Mouse (Mus musculus): ENCODE measurements around the gene Zhx3. TPM values are rescaled to one million over a fixed set of nuclear protein-coding genes. Genes with fewer than 3 reads are reported as not detected.

Gene Zhx3
- polyA plus RNA-seq, 1 experiment from 2014 or later = 5.9 TPM

DNA sequence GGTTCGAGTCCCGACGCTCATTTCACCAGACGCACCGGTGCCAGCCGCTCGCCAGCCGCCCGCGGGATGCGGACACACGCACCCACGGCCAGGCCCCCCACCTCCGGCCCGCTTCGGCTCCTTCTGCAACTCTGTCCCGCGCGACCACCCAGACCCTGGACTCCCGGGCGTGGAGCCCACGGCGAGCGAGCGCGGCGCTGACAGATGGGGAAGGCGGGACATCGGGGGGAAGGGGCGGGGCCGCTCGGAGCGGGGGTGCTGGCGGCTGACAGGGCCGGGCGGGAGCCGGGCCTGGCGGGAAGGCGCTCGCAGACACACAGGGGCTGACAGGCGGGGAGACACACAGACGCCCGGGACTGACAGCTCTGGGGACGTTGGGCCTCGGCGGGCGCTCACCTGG, 403 bp downstream of the Zhx3 start:
- WGBS = under 1% methylated on average over 40 of the region's 47 CpGs
- no peaks in the 10 kb centered on the region for H3K36me3 ChIP-seq (ENCODE audit: control insufficient read depth, insufficient read depth, low read length)

DNA sequence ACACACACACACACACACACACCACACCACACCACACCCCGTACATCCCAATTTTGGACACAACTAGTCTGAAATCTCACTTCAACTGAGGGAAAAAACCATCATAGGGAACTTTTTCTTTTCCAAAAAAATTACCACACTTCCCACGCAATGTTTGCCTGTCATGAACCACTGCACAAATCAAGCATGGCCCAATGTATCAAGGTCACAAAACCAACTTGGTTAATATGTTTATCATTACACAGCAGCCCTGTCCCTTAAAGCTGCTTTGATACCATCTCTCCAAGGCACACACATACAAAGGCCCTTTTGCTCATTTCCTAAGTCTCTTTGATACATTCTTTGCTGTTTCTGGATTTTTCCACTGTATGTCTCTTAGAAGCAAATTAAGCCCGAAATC, 1.5 kb downstream of the Zhx3 start:
- Histone ChIP-seq H3K36me3 (ENCODE audit: control insufficient read depth, insufficient read depth, low read length) (no peaks in the 10 kb centered on the region), H3K27ac (ENCODE audit: low read length) (no peak overlapping the region), H3K9me3 (ENCODE audit: control insufficient read depth, low read length) (no peaks in the 10 kb centered on the region), H3K4me3 (ENCODE audit: low read length) (no peak overlapping the region), H3K9ac (ENCODE audit: low read depth, low read length) (no peak overlapping the region), H3K4me2 (ENCODE audit: low read depth, low read length) (no peak overlapping the region), H3K4me1 (ENCODE audit: control insufficient read depth, insufficient read depth, low read length) (no peaks in the 10 kb centered on the region; the same call in 1 of the 2 replicates), H3K27me3 (replicated peaks; ENCODE audit: control insufficient read depth, insufficient read depth, low read length) (no peaks in the 10 kb centered on the region)
- 79% methylated on average over 3 of the region's 3 CpGs for WGBS
- ATAC-seq = no peak

More for the DNA sequence above, 403 bp downstream of the Zhx3 start:
- H3K4me3 ChIP-seq (ENCODE audit: low read length) = peak overlapping the region; percentile 92
- peak overlapping the region; percentile 98 for H3K27ac ChIP-seq (ENCODE audit: low read length)
- peak overlapping the region; percentile 97 for H3K9ac ChIP-seq (ENCODE audit: low read depth, low read length)
- no peaks in the 10 kb centered on the region for H3K27me3 ChIP-seq (replicated peaks; ENCODE audit: control insufficient read depth, insufficient read depth, low read length)
- no peaks in the 10 kb centered on the region for H3K9me3 ChIP-seq (ENCODE audit: control insufficient read depth, low read length)
- ATAC-seq = peak; percentile 93
- no peaks in the 10 kb centered on the region for H3K4me1 ChIP-seq (ENCODE audit: control insufficient read depth, insufficient read depth, low read length)
- peak overlapping the region; percentile 83 for H3K4me2 ChIP-seq (ENCODE audit: low read depth, low read length)

DNA sequence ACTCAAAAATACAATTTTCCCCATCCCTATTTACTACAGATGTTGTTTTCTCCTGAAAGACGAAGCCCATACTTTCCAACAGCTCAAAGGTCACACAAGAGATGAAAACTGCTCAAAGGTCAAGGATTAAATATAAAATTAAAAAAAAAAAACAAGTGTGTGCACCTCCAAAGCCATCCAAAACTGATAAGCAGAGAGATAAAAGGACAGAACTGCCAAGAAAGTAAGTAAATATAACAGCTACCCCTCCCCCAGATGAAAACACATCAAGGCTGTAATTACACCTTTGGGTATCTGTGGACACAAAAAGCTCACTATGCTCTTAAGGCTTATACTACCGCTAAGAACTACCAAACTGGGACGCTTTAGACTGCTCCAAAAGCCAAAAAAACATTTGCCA, 3.4 kb downstream of the Zhx3 start:
- WGBS = 68% methylated on average over 3 of the region's 3 CpGs
- no peak overlapping the region for H3K4me2 ChIP-seq (ENCODE audit: low read depth, low read length)
- H3K36me3 ChIP-seq (ENCODE audit: control insufficient read depth, insufficient read depth, low read length) = no peaks in the 10 kb centered on the region
- no peaks in the 10 kb centered on the region for H3K9me3 ChIP-seq (ENCODE audit: control insufficient read depth, low read length)
- no peaks in the 10 kb centered on the region; the same call in 1 of the 2 replicates for H3K4me1 ChIP-seq (ENCODE audit: control insufficient read depth, insufficient read depth, low read length)
- no peak overlapping the region for H3K9ac ChIP-seq (ENCODE audit: low read depth, low read length)
- no peaks in the 10 kb centered on the region for H3K27me3 ChIP-seq (replicated peaks; ENCODE audit: control insufficient read depth, insufficient read depth, low read length)
- H3K27ac ChIP-seq (ENCODE audit: low read length) = no peak overlapping the region
- no peak overlapping the region for H3K4me3 ChIP-seq (ENCODE audit: low read length)
- no peak for ATAC-seq

DNA sequence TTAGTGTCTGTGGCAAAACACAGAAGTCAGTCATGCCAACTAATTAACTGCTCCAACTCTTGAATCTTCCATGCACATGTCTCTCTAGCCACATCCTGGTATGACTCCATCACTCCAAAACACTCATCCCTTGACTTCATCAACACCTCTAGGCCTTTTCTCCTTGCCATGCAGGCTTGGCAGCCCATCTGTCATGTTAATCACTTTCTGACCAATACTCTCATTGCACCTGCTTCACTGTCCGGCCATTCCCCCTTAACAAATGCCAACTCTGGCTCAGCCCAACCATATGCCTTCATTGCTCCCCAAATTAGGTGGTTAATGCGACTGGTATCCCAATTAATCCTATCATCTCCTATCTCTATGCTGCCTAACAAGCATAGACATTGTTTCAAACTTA, 7.5 kb downstream of the Zhx3 start:
- Histone ChIP-seq H3K9me3 (ENCODE audit: control insufficient read depth, low read length) (no peaks in the 10 kb centered on the region), H3K36me3 (ENCODE audit: control insufficient read depth, insufficient read depth, low read length) (no peaks in the 10 kb centered on the region), H3K9ac (ENCODE audit: low read depth, low read length) (no peak overlapping the region), H3K27me3 (replicated peaks; ENCODE audit: control insufficient read depth, insufficient read depth, low read length) (no peaks in the 10 kb centered on the region), H3K4me1 (ENCODE audit: control insufficient read depth, insufficient read depth, low read length) (no peaks in the 10 kb centered on the region; the same call in 1 of the 2 replicates), H3K4me3 (ENCODE audit: low read length) (no peak overlapping the region), H3K27ac (ENCODE audit: low read length) (no peak overlapping the region), H3K4me2 (ENCODE audit: low read depth, low read length) (no peak overlapping the region)
- no peak for ATAC-seq
- 81% methylated on average over 2 of the region's 2 CpGs for WGBS

DNA sequence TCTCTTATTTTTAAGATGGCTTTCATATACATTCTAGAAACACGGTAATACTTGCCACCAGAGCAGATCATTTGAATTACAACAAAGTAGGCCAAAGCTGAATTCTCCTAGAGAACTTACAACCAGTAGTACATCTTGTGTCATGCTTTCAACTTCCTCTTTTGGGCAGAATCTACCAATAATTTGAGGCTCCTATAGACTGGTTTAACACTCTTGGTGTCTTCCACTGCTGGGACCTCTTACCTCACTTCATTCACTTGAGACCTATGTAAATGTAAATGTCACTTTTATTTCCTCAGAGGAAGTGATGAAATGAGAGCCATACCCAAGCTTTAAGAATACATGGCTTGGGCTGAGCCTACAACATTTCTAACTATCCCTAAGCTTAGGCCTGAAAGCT, 8.7 kb downstream of the Zhx3 start:
- H3K4me3 ChIP-seq (ENCODE audit: low read length) = no peak overlapping the region
- H3K36me3 ChIP-seq (ENCODE audit: control insufficient read depth, insufficient read depth, low read length) = no peaks in the 10 kb centered on the region
- H3K9me3 ChIP-seq (ENCODE audit: control insufficient read depth, low read length) = no peaks in the 10 kb centered on the region
- H3K27ac ChIP-seq (ENCODE audit: low read length) = no peak overlapping the region
- no peaks in the 10 kb centered on the region; the same call in 1 of the 2 replicates for H3K4me1 ChIP-seq (ENCODE audit: control insufficient read depth, insufficient read depth, low read length)
- WGBS = 92% methylated on average over 1 of the region's 1 CpGs
- H3K4me2 ChIP-seq (ENCODE audit: low read depth, low read length) = no peak overlapping the region
- ATAC-seq = no peak
- no peak overlapping the region for H3K9ac ChIP-seq (ENCODE audit: low read depth, low read length)
- no peaks in the 10 kb centered on the region for H3K27me3 ChIP-seq (replicated peaks; ENCODE audit: control insufficient read depth, insufficient read depth, low read length)

DNA sequence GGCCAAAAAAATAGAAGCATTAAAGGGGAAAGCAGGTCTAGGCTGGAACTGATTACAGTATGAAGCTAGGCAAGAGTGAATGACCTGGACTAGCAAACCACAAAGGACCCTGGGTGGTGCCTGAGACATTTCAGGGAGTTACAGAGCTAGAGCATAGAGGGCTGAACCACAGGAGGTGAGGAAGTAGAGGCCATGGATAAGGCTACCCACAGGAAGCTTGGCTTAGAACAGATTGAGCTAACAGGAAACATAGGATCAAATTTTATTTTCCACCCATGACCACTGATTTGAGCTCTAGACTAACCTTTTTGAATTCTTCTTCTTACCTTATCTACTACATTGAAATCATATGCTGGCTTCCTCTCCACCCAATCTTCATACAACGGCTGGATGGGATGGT, 12.4 kb downstream of the Zhx3 start:
- 83% methylated on average over 1 of the region's 1 CpGs for WGBS
- H3K9ac ChIP-seq (ENCODE audit: low read depth, low read length) = no peak overlapping the region
- no peak for ATAC-seq

DNA sequence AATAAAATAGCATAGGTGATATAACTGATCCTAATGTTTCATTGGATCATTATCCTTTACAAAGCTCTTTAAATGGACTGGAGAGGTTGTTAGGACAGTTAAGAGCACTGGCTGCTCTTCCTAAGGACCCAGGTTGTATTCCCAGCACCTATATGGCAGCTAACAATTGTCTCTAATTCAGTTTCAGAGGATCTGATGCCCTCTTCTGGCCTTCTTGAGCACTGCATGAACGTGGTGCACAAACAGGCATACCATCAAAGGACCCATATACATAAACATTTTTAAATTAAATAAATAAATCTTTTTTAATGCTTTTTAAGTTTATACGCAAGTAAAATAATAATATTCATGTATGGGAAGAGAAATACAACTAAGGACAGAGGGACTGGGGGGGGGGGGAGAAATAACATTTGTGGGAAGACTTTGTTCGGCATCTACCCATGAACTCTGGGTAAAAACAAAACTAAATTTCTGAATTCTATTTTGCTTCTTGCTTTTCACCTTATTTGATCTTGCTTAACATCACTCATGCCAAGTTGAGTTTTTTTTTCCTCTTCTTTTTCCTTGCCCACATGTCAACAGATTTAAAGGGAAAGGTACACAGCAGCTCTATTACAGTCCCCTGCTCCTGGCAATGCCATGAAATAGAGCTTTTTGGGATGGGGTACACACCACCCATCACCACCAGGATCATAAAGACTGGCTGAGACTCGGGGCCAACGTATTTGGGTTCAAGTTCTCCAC, 16.3 kb downstream of the Zhx3 start:
- Histone ChIP-seq H3K4me1 (ENCODE audit: control insufficient read depth, insufficient read depth, low read length) (no peaks in the 10 kb centered on the region), H3K36me3 (ENCODE audit: control insufficient read depth, insufficient read depth, low read length) (no peaks in the 10 kb centered on the region), H3K4me3 (ENCODE audit: low read length) (no peak overlapping the region), H3K27me3 (replicated peaks; ENCODE audit: control insufficient read depth, insufficient read depth, low read length) (no peaks in the 10 kb centered on the region), H3K4me2 (ENCODE audit: low read depth, low read length) (no peak overlapping the region), H3K9ac (ENCODE audit: low read depth, low read length) (no peak overlapping the region), H3K27ac (ENCODE audit: low read length) (no peak overlapping the region), H3K9me3 (ENCODE audit: control insufficient read depth, low read length) (no peaks in the 10 kb centered on the region)
- no peak for ATAC-seq
- 78% methylated on average over 5 of the region's 5 CpGs for WGBS

More for the DNA sequence above, 12.4 kb downstream of the Zhx3 start:
- Histone ChIP-seq H3K4me2 (ENCODE audit: low read depth, low read length) (no peak overlapping the region), H3K4me3 (ENCODE audit: low read length) (no peak overlapping the region), H3K27me3 (replicated peaks; ENCODE audit: control insufficient read depth, insufficient read depth, low read length) (no peaks in the 10 kb centered on the region), H3K36me3 (ENCODE audit: control insufficient read depth, insufficient read depth, low read length) (no peaks in the 10 kb centered on the region), H3K27ac (ENCODE audit: low read length) (no peak overlapping the region), H3K4me1 (ENCODE audit: control insufficient read depth, insufficient read depth, low read length) (no peaks in the 10 kb centered on the region), H3K9me3 (ENCODE audit: control insufficient read depth, low read length) (no peaks in the 10 kb centered on the region)

DNA sequence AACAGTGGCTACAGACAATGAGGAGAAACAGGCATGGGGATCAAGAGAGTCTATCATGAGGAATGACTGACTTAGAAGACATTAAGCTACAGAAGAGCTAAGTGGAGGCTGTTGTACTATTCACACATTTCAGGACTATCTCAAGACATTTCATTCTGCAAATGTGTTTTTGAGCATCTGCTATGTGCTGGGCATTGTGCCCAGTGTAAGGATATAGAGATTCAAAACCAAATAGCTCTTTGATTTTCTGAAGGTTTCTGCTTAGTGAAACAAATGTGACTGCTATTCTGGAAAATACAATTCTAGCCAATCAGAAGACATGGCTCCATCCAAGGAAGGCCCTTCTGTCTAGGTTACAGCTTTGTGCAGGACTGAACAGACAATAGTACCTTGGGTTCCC, 18.1 kb downstream of the Zhx3 start:
- ATAC-seq = no peak
- Histone ChIP-seq H3K4me3 (ENCODE audit: low read length) (no peak overlapping the region), H3K36me3 (ENCODE audit: control insufficient read depth, insufficient read depth, low read length) (no peaks in the 10 kb centered on the region), H3K4me2 (ENCODE audit: low read depth, low read length) (no peak overlapping the region), H3K27me3 (replicated peaks; ENCODE audit: control insufficient read depth, insufficient read depth, low read length) (no peaks in the 10 kb centered on the region), H3K9ac (ENCODE audit: low read depth, low read length) (no peak overlapping the region), H3K4me1 (ENCODE audit: control insufficient read depth, insufficient read depth, low read length) (no peaks in the 10 kb centered on the region), H3K9me3 (ENCODE audit: control insufficient read depth, low read length) (no peaks in the 10 kb centered on the region), H3K27ac (ENCODE audit: low read length) (no peak overlapping the region)

DNA sequence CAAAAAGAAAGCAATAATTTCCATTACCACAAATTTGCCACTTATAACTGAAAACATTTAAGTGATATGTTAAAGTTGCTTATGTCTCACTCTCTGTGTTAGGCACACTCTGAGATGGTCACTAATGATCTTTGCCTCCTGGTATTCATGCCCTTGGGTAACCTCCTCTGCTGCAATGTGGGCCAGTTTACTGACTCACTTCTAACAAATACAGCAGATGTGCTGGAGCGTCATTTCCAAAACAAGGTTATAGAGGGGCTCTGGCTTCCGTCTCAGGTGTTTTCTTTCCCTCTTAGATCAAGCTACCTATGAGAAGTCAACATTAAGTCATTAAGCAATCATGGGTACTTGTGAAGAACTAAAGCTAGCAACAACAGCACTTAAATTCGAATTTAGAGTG, 22.4 kb downstream of the Zhx3 start:
- H3K9ac ChIP-seq (ENCODE audit: low read depth, low read length) = no peak overlapping the region
- 78% methylated on average over 3 of the region's 3 CpGs for WGBS
- no peaks in the 10 kb centered on the region for H3K9me3 ChIP-seq (ENCODE audit: control insufficient read depth, low read length)
- no peaks in the 10 kb centered on the region for H3K27me3 ChIP-seq (replicated peaks; ENCODE audit: control insufficient read depth, insufficient read depth, low read length)
- no peak overlapping the region for H3K4me2 ChIP-seq (ENCODE audit: low read depth, low read length)
- no peaks in the 10 kb centered on the region for H3K4me1 ChIP-seq (ENCODE audit: control insufficient read depth, insufficient read depth, low read length)
- ATAC-seq = no peak
- H3K4me3 ChIP-seq (ENCODE audit: low read length) = no peak overlapping the region
- H3K36me3 ChIP-seq (ENCODE audit: control insufficient read depth, insufficient read depth, low read length) = no peaks in the 10 kb centered on the region
- no peak overlapping the region for H3K27ac ChIP-seq (ENCODE audit: low read length)

All from intestine, embryonic 16.5 days (tissue).